Mouse (Mus musculus) heart, embryonic 15.5 days (tissue): ENCODE data around the gene Krtap8-1. TPM values are rescaled to one million over a fixed set of nuclear protein-coding genes. Genes with fewer than 3 reads are reported as not detected.

Experiments used
- ATAC-seq: fragments of 200-750 bp; cut with Nextera tagmentation; replicated peaks from 2 replicates; pipeline ENCODE4 v1.8.0; 2017; ENCODE audit warnings: low read depth, moderate TSS enrichment; ENCODE audit not compliant: insufficient number of reproducible peaks, insufficient read depth, low FRiP score
- H3K27ac ChIP-seq: fragments of 300-500 bp; sonication (generic); 2 replicates; pipeline ENCODE4 v1.5.1; 2015; ENCODE audit warnings: mild to moderate bottlenecking, inconsistent platforms
- H3K27me3 ChIP-seq: fragments of 300-500 bp; sonication (generic); 2 replicates; pipeline ENCODE4 v1.6.1; 2015; ENCODE audit warnings: inconsistent platforms
- H3K36me3 ChIP-seq: fragments of 300-500 bp; sonication (generic); 2 replicates; pipeline ENCODE4 v1.6.1; 2015; ENCODE audit warnings: mild to moderate bottlenecking, inconsistent platforms
- H3K4me1 ChIP-seq: fragments of 300-500 bp; sonication (generic); replicated peaks from 2 replicates; pipeline ENCODE4 v1.6.1; 2015; ENCODE audit warnings: inconsistent platforms
- H3K4me2 ChIP-seq: fragments of 300-500 bp; sonication (generic); 2 replicates; pipeline ENCODE4 v1.6.1; 2015; ENCODE audit warnings: inconsistent platforms, mild to moderate bottlenecking, moderate library complexity
- H3K4me3 ChIP-seq: fragments of 300-500 bp; sonication (generic); 2 replicates; pipeline ENCODE4 v1.5.1; 2015; ENCODE audit warnings: mild to moderate bottlenecking, inconsistent platforms
- H3K9ac ChIP-seq: fragments of 300-500 bp; sonication (generic); 2 replicates; pipeline ENCODE4 v1.6.1; 2015; ENCODE audit warnings: mild to moderate bottlenecking, inconsistent platforms
- H3K9me3 ChIP-seq: fragments of 300-500 bp; sonication (generic); replicated peaks from 2 replicates; pipeline ENCODE4 v1.6.1; 2016; ENCODE audit warnings: inconsistent platforms
- WGBS: fragments of 180-500 bp; shearing (Covaris S2); methylation state at CpG from one replicate; pipeline ENCODE4 v1.1.7; 2015; ENCODE audit warnings: mixed read lengths; 5-methylcytosine and 5-hydroxymethylcytosine counted together
- polyA plus RNA-seq: library from polyadenylated mRNA; unstranded; fragments of >200 nt; fragmentation: Nextera tagmentation; extraction: Ambion mirVana; gene quantifications from 2 replicates; pipeline ENCODE4 v1.2.1, GENCODE M21; 2015

The Krtap8-1 gene
- polyA plus RNA-seq = not detected in 2 replicates

DNA sequence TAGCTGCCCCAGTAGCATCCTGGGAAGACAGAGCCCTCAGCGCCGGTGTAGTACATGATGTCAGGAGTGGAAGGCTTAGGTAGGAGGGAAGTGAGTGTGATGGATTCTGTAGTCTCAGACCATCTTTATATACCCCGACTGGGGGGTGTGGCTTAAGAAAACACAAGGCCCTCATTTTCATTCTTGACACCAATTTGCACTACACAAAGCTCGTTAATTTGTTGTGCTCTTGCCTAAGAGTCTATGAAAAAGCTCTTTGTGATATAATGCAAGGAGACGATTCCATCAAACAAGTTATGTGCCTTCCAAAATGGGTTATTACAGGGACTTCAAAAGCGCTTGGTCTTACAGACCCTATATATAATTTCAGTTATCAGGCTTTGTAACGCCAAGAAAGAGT is at the start of gene Krtap8-1:
Gene Krtap8-1 (minus strand): TSS at position 101 of the 400 bp plus-strand sequence.
- WGBS = 79% methylated on average over 7 of the region's 7 CpGs
- no peak within 1 kb of the TSS for H3K9ac ChIP-seq
- no peaks in the 10 kb centered on the region for H3K9me3 ChIP-seq
- H3K36me3 ChIP-seq = no peaks in the 10 kb centered on the region
- H3K27ac ChIP-seq = no peak within 1 kb of the TSS
- H3K27me3 ChIP-seq = no peaks in the 10 kb centered on the region
- H3K4me1 ChIP-seq = no peaks in the 10 kb centered on the region
- ATAC-seq = no peak
- no peak within 1 kb of the TSS for H3K4me3 ChIP-seq
- H3K4me2 ChIP-seq = no peak within 1 kb of the TSS

DNA sequence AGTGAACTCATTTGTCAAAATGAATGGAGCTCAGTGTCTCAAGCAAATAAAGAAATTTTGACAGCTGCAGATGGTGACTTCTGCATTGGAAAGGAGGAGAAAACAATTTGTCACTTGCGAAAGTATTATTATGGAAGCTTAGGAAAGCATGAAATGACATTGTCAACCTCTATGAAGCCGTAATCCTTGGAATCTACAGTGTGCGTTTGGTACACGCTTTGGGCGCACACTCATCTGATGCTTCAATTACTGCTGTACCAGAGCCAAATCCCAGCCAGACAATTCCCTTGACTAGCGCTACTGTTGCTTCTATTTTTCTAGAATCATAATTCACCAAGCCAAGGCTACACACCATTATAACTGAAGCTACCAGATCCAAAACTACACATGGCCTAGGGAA is 49.6 kb upstream of the Krtap8-1 start:
- WGBS = 89% methylated on average over 6 of the region's 6 CpGs
- H3K4me1 ChIP-seq = no peaks in the 10 kb centered on the region
- ATAC-seq = no peak
- H3K4me2 ChIP-seq = no peak overlapping the region
- no peaks in the 10 kb centered on the region for H3K9me3 ChIP-seq
- no peaks in the 10 kb centered on the region for H3K36me3 ChIP-seq
- no peak overlapping the region for H3K9ac ChIP-seq
- no peaks in the 10 kb centered on the region for H3K27me3 ChIP-seq
- no peak overlapping the region for H3K4me3 ChIP-seq
- H3K27ac ChIP-seq = no peak overlapping the region

DNA sequence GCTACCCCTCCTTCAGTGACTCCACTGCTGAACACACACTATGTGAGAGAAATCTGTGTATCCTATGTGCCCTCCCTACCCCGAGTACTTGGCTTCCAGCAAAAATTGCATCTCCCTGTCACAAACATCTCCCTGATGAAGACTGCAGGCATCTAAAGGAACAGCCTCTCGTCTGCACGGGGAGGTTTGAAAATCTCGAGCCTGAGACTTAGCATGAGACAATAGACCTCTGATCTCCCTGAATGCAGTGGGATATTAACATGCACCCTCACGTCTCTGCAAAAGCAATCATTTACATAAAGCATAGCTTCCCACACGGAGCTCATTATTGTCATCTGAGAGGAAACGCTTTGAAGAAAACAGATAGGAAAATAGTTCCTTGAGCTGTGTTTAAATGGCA is 42.8 kb upstream of the Krtap8-1 start:
- WGBS = 53% methylated on average over 7 of the region's 7 CpGs
- Histone ChIP-seq H3K4me1 (no peaks in the 10 kb centered on the region), H3K36me3 (no peaks in the 10 kb centered on the region), H3K4me2 (no peak overlapping the region), H3K27me3 (no peaks in the 10 kb centered on the region), H3K9me3 (no peaks in the 10 kb centered on the region), H3K27ac (no peak overlapping the region), H3K4me3 (no peak overlapping the region), H3K9ac (no peak overlapping the region)
- ATAC-seq = no peak

DNA sequence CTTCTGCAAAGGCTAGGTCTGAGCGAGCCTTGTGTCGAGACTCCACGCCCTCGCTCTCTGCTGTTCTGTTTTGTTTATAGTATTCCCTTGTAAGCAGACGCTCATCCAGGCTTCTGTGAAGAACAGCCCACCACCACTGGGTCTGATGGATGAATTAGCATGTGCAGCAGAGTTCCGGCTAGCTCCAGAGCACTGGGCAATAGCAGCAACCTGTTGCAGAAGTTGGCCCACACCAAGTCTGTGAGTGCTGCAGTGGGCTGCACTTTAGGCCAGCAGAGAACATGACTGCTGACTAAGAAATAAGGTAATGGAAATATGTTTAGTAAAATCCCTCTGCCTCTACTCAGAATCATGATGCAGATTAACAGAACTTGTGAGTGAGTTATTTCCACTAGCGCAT is 42.1 kb upstream of the Krtap8-1 start:
- H3K27ac ChIP-seq = no peak overlapping the region
- H3K4me3 ChIP-seq = no peak overlapping the region
- no peaks in the 10 kb centered on the region for H3K27me3 ChIP-seq
- H3K9me3 ChIP-seq = no peaks in the 10 kb centered on the region
- no peak for ATAC-seq
- no peak overlapping the region for H3K9ac ChIP-seq
- no peaks in the 10 kb centered on the region for H3K36me3 ChIP-seq
- WGBS = 71% methylated on average over 7 of the region's 7 CpGs
- no peak overlapping the region for H3K4me2 ChIP-seq
- H3K4me1 ChIP-seq = no peaks in the 10 kb centered on the region

DNA sequence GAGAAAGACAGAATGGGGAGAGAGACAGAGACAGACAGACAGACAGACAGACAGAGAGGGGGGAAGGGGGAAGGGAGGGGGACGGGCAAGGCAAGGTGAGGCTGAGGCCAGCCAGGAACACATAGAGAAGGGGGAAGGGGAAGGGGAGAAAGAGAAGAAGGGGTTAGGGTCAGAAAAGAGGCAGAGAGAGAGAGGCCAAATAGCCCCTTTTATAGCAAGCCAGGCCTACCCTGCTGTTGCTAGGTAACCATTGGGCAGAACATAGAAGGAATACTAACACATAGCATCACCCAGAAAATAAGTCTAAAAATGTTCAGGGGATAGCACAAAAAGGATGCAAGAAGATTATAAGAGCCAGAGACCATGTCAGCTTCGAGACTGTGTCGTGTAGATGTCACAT is 40.6 kb upstream of the Krtap8-1 start:
- no peak overlapping the region for H3K4me2 ChIP-seq
- H3K9me3 ChIP-seq = no peaks in the 10 kb centered on the region
- H3K36me3 ChIP-seq = no peaks in the 10 kb centered on the region
- 83% methylated on average over 3 of the region's 3 CpGs for WGBS
- H3K9ac ChIP-seq = no peak overlapping the region
- no peak for ATAC-seq
- H3K4me1 ChIP-seq = no peaks in the 10 kb centered on the region
- no peak overlapping the region for H3K4me3 ChIP-seq
- H3K27me3 ChIP-seq = no peaks in the 10 kb centered on the region
- H3K27ac ChIP-seq = no peak overlapping the region

DNA sequence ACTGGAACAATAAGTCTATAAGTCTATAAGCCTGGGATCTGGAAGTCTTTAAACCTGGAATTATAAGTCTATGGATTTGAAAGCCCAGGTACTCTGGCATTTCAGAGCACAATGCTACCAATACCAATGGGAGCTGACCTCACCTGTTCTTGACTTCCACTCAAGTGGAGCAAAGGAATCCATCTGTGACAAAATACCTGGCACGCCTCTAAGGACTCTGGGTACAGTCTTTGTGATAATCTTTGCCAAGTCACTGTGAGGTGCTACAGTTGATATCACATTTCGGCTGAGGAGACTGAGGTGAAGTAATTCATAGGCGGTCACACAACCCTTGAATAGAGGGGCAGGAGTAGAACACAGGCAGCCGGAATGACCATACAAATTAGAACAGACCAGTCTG is 33.2 kb upstream of the Krtap8-1 start:
- peaks cover 3% of the 10 kb centered on the region; the same call in 1 of the 2 replicates for H3K4me1 ChIP-seq
- ATAC-seq = no peak
- H3K9me3 ChIP-seq = no peaks in the 10 kb centered on the region
- H3K9ac ChIP-seq = no peak overlapping the region
- no peaks in the 10 kb centered on the region for H3K27me3 ChIP-seq
- 84% methylated on average over 4 of the region's 4 CpGs for WGBS
- H3K36me3 ChIP-seq = no peaks in the 10 kb centered on the region
- no peak overlapping the region for H3K4me2 ChIP-seq
- H3K27ac ChIP-seq = no peak overlapping the region
- no peak overlapping the region for H3K4me3 ChIP-seq

DNA sequence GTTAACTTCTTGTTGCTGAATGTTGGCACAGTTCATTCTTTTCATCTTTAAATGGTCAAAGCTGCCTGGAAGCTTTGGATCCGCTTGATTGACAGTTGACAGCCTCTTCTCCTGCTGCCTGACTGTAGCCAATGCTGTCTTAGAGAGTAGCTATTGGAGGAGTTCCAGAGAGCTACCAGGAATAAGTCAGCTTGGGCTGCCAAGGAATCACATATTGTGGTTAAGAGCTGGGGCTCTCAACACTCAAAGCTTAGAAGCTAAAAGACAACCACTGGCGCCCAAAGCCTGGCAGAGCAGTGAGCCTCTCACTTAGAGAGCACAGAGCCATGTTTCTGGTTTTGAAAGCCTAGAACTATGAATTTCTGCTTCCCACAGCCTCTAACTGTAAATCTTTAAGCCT is 32.8 kb upstream of the Krtap8-1 start:
- Histone ChIP-seq H3K36me3 (no peaks in the 10 kb centered on the region), H3K4me3 (no peak overlapping the region), H3K4me2 (no peak overlapping the region), H3K9ac (no peak overlapping the region), H3K27me3 (no peaks in the 10 kb centered on the region), H3K27ac (no peak overlapping the region), H3K9me3 (no peaks in the 10 kb centered on the region), H3K4me1 (peaks cover 3% of the 10 kb centered on the region; the same call in 1 of the 2 replicates)
- WGBS = 66% methylated on average over 2 of the region's 2 CpGs
- no peak for ATAC-seq

DNA sequence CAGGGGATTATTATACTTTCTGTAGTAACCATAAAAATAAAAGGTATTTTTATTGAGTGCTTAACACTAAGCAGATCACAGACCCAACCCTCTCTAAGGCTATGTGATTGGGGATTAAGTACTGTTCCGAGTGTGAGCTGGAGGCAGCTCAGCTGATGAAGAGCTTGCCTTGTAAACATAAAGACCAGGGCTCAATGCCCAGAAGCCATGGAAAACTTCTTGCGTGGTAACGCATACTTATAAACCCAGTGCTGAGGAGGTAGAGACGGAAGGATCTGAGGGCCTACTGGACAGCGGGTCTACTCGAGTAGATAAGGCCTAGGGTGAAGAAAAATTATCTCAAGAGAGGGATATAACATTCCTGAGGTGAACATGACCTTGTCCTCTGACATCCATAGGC is 32.3 kb upstream of the Krtap8-1 start:
- Histone ChIP-seq H3K36me3 (no peaks in the 10 kb centered on the region), H3K9ac (no peak overlapping the region), H3K27ac (no peak overlapping the region; the same call in 1 of the 2 replicates), H3K4me3 (no peak overlapping the region), H3K27me3 (no peaks in the 10 kb centered on the region), H3K4me1 (peaks cover 3% of the 10 kb centered on the region; the same call in 1 of the 2 replicates), H3K9me3 (no peaks in the 10 kb centered on the region), H3K4me2 (no peak overlapping the region)
- 50% methylated on average over 6 of the region's 6 CpGs for WGBS
- no peak for ATAC-seq

DNA sequence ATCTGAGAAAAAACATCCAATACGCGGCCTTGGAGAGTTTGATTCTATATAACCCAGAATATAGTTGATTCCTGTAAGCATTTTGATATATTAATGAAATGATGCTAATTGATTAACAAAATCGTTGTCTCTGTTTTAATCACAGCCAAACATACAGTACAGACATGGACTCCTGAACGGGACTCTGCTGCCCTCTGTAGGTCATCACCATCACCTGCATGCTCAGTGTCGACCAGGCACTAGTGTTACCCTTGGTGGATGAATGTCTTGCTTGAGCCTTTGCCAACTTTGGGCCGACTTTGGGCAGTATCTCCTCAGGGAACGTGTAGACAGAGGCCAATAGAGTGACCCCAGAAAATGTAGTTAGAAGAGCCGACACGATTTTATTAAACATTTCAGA is 29.9 kb upstream of the Krtap8-1 start:
- H3K27ac ChIP-seq = no peak overlapping the region
- no peak overlapping the region for H3K4me2 ChIP-seq
- WGBS = 45% methylated on average over 9 of the region's 9 CpGs
- no peak overlapping the region for H3K4me3 ChIP-seq
- H3K9ac ChIP-seq = no peak overlapping the region
- no peaks in the 10 kb centered on the region for H3K9me3 ChIP-seq
- H3K27me3 ChIP-seq = no peaks in the 10 kb centered on the region
- peaks cover 3% of the 10 kb centered on the region; the same call in 1 of the 2 replicates for H3K4me1 ChIP-seq
- ATAC-seq = no peak
- no peaks in the 10 kb centered on the region for H3K36me3 ChIP-seq

DNA sequence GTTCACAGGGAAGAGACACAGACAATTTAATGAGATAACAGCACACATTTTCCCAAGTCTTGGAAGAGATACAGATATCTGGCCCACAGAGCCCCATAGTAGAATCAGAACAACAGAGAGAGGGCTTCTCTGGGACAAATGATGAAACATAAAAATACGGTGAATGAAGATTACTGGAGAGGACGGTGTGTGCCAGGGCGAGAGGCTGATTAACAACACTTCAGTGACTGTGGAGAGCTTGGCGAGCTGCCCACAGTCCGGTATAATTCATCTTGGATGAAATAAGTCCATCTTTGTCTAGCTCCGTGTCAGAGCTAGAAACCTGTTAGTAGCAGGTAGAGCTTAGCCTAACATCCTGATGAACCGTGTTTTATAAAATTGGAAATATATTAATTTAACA is 25.7 kb upstream of the Krtap8-1 start:
- no peak for ATAC-seq
- no peak overlapping the region for H3K9ac ChIP-seq
- H3K36me3 ChIP-seq = no peaks in the 10 kb centered on the region
- H3K4me1 ChIP-seq = no peaks in the 10 kb centered on the region
- H3K4me3 ChIP-seq = no peak overlapping the region
- H3K9me3 ChIP-seq = no peaks in the 10 kb centered on the region
- H3K27me3 ChIP-seq = no peaks in the 10 kb centered on the region
- WGBS = 45% methylated on average over 7 of the region's 7 CpGs
- H3K4me2 ChIP-seq = no peak overlapping the region
- H3K27ac ChIP-seq = no peak overlapping the region

DNA sequence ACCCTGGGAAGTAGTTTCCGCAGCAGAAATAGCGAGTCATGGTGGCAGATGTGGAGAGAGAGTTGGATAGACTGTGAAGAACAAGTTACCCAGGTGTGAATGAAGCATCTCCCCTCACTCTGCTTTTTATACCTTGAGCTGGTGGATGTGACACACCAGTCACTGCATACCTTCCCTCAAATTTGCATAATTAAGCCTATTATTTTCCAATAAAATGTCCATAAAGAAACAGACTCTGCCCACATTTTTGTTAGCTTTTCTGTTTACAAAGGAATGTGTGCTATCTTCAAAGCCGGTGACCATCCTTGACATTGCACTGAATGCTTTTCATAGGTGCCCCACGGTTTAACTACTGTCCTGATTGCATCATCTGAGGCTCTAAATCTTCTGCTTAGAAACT is 20.5 kb upstream of the Krtap8-1 start, which contains the start of gene Krtap7-1:
Gene Krtap7-1 (minus strand): TSS at position 101 of the 400 bp plus-strand sequence.
- no peak within 1 kb of the TSS for H3K4me2 ChIP-seq
- H3K36me3 ChIP-seq = no peaks in the 10 kb centered on the region
- no peak for ATAC-seq
- no peak within 1 kb of the TSS for H3K4me3 ChIP-seq
- H3K9me3 ChIP-seq = no peaks in the 10 kb centered on the region
- no peaks in the 10 kb centered on the region for H3K4me1 ChIP-seq
- WGBS = 79% methylated on average over 4 of the region's 4 CpGs
- no peak within 1 kb of the TSS for H3K9ac ChIP-seq
- no peaks in the 10 kb centered on the region for H3K27me3 ChIP-seq
- no peak within 1 kb of the TSS for H3K27ac ChIP-seq

DNA sequence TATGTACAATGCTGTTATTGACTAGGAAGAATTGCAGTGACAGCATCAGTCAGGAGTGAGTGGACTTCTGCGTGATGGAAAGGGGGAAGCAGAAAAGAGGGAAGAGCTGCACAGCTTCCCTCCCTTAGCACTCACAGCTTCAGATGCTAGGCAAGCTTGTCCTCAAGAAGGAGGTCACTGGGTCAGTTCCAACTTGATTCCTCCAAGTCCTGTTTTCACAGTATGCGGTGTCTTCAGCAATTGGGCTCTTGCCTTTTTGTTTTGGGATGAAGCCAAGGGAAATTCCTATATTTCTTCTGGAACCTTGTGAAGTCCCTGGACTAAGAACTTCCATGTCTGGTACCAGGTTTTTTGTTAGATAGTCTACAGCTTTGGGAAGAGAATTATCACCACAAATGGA is 15.8 kb upstream of the Krtap8-1 start:
- H3K4me2 ChIP-seq = no peak overlapping the region
- H3K9ac ChIP-seq = no peak overlapping the region
- no peaks in the 10 kb centered on the region for H3K9me3 ChIP-seq
- H3K4me1 ChIP-seq = no peaks in the 10 kb centered on the region
- no peaks in the 10 kb centered on the region for H3K27me3 ChIP-seq
- no peak for ATAC-seq
- H3K27ac ChIP-seq = no peak overlapping the region
- H3K4me3 ChIP-seq = no peak overlapping the region
- no peaks in the 10 kb centered on the region for H3K36me3 ChIP-seq
- WGBS = 62% methylated on average over 2 of the region's 2 CpGs
